Mouse (Mus musculus) kidney, adult 2 months (tissue): ENCODE data around the gene Anks1.

Experiments
- CTCF ChIP-seq: fragments of 200-500 bp; conservative IDR thresholded peaks from 2 replicates; pipeline ENCODE4 v1.5.1; 2011; ENCODE audit warnings: low read depth, mild to moderate bottlenecking, control low read depth, low read length, moderate library complexity, mixed read lengths; ENCODE audit not compliant: insufficient read depth, insufficient read length
- POLR2A ChIP-seq: fragments of 200-500 bp; IDR thresholded peaks from one replicate; pipeline ENCODE4 v1.6.1; 2011; ENCODE audit warnings: low read depth, low read length, control low read depth

GRCm38 (mm10) chr17:27925054-27925453 is 15.9 kb downstream of the Anks1 start:
- TF ChIP-seq POLR2A = no peak
- no peak for TF ChIP-seq CTCF
